Mouse (Mus musculus) left cerebral cortex, postnatal 4 days (tissue): ENCODE measurements around the gene Slco2a1. TPM values are rescaled to one million over a fixed set of nuclear protein-coding genes. Genes with fewer than 3 reads are reported as not detected.

Experiments used
- total RNA-seq, 2 experiments: library from RNA; stranded (reverse); gene quantifications; 2 replicates each; pipeline ENCODE4 v1.2.3; 2021

Gene Slco2a1
- total RNA-seq, 2 experiments from 2014 or later = 3.9 to 4.7 TPM

Other genes with a start within 250 kb of the Slco2a1 start
- gene Ryk, start 153.8 kb upstream of the Slco2a1 start, total RNA-seq = 10 to 100 TPM; 50.7 to 54.5 TPM
- 100 to 1,000 TPM; 331 to 380 TPM for gene Rab6b, start 123.1 kb downstream of the Slco2a1 start, total RNA-seq
- 10 to 100 TPM; 21.8 to 24.4 TPM for gene Srprb, start 213.4 kb downstream of the Slco2a1 start, total RNA-seq
- 1 to 10 TPM; 2.6 to 3.0 TPM for gene Gm20425, start 241.6 kb downstream of the Slco2a1 start, total RNA-seq
- 10 to 100 TPM in 1 of 2 experiments, 1 to 10 TPM in 1; 6.1 to 11.1 TPM for gene Trf, start 241.7 kb downstream of the Slco2a1 start, total RNA-seq